Mouse (Mus musculus) cerebellum, postnatal 36 days (tissue): ENCODE data around the gene Limd1.
"Not testable (repeated sequence)": the region's sequence is repeated elsewhere in the genome, so short reads cannot be mapped to it uniquely, and the experiment has no call there.

Experiments used
- DNase-seq, 2 experiments: peaks; one replicate each; pipeline ENCODE4 v3.0.0; 2021 to 2022; ENCODE audit warnings: mixed read lengths in 2 of 2

Limd1 gene

GRCm38 (mm10) chr9:123478586-123479195, at the start of gene Limd1:
Gene Limd1 (plus strand): TSS chr9:123478706.
- peak; percentile 36 to 52 for DNase-seq

GRCm38 (mm10) chr9:123429863-123430262, 48.6 kb upstream of the Limd1 start:
- DNase-seq, result no peak

DNA sequence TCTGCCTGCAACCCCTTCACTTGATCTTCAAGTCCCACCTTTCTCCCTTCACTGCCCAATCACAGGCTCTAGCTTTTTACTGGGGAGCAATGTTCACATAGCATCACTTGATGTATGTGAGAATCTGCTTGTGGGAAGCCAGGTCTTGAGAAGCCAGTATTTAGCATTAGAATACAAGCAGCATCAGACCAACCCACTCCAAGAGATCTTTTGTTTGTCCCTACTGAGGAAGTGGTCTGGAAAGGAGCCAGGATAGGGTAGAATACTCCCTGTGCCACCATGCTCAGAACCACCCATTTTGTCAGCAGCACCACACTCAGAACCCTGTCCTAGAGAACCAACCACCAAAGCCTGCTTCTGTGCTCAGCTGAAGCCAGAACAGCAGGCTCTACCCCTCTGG, 47.5 kb upstream of the Limd1 start:
- no peak for DNase-seq

DNA sequence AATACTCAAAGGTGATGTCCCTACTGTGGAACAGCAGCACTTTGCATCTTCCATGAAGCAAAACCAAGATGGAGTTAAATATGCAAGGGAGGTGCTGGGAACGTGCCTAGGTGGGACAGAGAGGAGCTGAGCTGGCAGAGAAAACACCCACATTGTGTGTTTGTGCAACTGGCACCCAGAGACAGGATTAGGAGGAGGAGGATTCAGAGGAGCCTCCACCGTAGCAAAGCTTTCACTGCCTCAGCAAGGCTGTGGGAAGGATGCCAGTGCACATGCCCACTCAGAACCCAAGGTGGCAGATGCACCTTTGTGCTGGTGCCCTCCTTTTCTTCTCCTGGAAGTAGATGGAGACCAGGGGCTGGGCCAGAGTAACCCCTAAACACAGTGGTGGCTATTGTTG, 40.3 kb upstream of the Limd1 start:
- no peak for DNase-seq

- no peak for DNase-seq
These were observed 38.1 kb upstream of the Limd1 start for GRCm38 (mm10) chr9:123440230-123441058.

- DNase-seq, result not testable (repeated sequence)
These were observed 31.4 kb upstream of the Limd1 start for GRCm38 (mm10) chr9:123447101-123447500.

- no peak for DNase-seq
These were observed 29.9 kb upstream of the Limd1 start for GRCm38 (mm10) chr9:123448594-123448993.

- DNase-seq, result peak; percentile 64 to 70
These were observed 28.3 kb upstream of the Limd1 start for GRCm38 (mm10) chr9:123450174-123450573.

- no peak for DNase-seq
These were observed 26.7 kb upstream of the Limd1 start for GRCm38 (mm10) chr9:123451772-123452171.

GRCm38 (mm10) chr9:123456634-123457602, 21.6 kb upstream of the Limd1 start:
- DNase-seq, result no peak

GRCm38 (mm10) chr9:123457603-123458002, 20.9 kb upstream of the Limd1 start:
- DNase-seq, result peak; percentile 51 to 56

- no peak for DNase-seq
These were observed 11.3 kb upstream of the Limd1 start for GRCm38 (mm10) chr9:123467141-123467620.

- no peak for DNase-seq
These were observed 10.0 kb upstream of the Limd1 start for GRCm38 (mm10) chr9:123468406-123469085.

DNA sequence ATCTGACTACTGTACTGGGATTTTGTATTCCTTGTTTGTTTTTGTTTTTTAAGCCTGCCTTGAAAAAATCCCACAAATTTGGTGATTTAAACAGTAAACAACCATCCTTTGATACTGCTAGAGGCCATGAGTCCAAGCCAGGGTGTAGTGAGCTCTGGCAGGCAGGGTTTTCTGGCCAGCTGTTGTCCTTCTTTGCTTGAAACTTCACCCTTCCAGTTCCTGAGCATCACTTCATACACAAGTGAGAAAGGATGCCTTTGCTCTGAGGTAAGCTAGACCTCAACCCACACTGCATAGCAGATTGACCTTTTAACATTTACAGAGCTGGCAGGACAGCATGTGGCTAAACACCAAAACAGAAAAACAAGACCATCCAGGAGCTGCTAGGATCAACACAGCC, 9.4 kb upstream of the Limd1 start:
- no peak for DNase-seq

GRCm38 (mm10) chr9:123473377-123473776, 5.1 kb upstream of the Limd1 start:
- DNase-seq, result no peak

- DNase-seq, result no peak
These were observed 2.9 kb upstream of the Limd1 start for GRCm38 (mm10) chr9:123475569-123475968.

DNA sequence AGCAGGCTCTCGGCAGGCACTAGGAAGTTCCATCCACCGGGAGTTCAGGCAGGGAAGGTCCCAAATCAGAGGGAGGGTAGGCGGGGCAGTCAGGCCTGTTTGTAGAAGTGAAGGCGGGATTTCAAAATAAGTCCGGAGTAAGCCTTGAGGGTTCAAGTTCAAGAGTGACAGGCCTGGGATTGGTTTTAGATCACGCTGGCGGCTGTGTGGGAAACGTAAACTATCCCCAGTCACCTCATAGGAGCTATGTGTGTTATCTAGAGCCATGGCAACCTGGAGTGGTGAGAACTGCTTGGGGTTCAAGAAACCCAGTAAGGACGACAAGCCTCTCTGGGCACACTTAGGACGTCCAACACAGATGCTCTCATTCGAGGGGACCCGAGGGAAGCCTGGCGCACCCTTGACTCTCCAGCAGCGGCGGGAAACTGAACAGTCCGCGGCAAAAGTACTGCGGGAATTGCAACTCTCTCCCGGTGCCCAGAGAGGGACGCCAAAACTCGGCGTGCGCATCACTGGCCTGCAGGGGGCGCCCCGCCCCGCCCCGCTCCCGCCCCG, 398 bp upstream of the Limd1 start:
- DNase-seq, result peak in 1 of 2 experiments; percentile 45

- DNase-seq, result peak in 1 of 2 experiments; percentile 12
These were observed 727 bp downstream of the Limd1 start for GRCm38 (mm10) chr9:123479196-123479669.

- DNase-seq, result no peak
These were observed 1.4 kb downstream of the Limd1 start for GRCm38 (mm10) chr9:123479876-123480252.

DNA sequence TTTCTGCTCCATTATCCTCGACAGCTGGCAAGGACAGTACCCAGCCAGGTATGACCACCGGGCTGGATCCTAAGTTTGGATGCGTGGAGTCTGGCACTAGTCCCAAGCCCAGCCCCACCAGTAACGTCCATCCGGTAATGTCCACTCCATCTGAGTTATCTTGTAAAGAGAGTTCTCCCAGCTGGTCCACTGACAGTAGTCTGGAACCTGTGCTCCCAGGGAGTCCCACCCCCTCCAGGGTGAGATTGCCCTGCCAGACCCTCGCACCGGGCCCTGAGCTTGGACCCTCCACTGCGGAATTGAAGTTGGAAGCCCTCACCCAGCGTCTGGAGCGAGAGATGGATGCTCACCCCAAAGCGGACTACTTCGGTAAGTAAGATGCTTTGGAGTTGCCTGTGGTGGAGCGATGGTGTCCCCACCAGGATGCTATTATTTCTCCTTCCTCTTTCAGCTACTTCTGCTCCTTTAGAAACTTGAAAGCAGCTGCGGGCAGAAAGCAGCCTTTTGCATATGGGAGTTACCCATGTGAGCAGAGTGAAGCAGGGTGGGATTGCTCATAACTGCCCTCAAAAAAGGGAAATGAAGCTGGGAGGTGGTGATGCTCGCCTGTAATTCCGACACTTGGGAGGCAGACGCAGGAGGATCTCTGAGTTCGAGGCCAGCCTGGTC, 1.9 kb downstream of the Limd1 start:
- DNase-seq, result no peak

DNA sequence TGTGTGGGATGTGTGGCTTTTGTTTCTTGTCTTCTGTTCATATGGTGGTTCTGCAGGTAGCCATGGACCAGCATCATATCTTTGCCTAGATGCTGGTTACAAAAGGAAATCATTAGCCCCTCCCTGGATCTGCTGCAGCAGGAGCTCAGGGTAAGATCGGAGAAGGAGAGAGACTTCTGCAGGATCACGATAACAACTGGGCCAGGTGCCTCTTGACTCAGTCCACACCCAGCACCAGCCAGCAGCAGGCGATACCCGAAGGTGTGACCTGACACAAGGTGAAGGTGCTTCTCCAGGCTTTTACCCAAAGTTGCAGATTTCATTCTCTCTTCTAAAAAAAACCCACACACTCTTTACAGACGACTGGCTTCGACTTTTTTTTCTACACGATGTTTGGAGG, 2.6 kb downstream of the Limd1 start:
- no peak for DNase-seq
